Mouse (Mus musculus): ENCODE results near the gene Rabl2. TPM values are rescaled to one million over a fixed set of nuclear protein-coding genes. Genes with fewer than 3 reads are reported as not detected.

Rabl2 gene
- polyA plus RNA-seq (2014; fragmentation: Illumina TruSeq; extraction: RNeasy Lipid Tissue Mini Kit (QIAGEN cat#74804); ENCODE audit: low read depth, low replicate concordance): 3.1 TPM

DNA sequence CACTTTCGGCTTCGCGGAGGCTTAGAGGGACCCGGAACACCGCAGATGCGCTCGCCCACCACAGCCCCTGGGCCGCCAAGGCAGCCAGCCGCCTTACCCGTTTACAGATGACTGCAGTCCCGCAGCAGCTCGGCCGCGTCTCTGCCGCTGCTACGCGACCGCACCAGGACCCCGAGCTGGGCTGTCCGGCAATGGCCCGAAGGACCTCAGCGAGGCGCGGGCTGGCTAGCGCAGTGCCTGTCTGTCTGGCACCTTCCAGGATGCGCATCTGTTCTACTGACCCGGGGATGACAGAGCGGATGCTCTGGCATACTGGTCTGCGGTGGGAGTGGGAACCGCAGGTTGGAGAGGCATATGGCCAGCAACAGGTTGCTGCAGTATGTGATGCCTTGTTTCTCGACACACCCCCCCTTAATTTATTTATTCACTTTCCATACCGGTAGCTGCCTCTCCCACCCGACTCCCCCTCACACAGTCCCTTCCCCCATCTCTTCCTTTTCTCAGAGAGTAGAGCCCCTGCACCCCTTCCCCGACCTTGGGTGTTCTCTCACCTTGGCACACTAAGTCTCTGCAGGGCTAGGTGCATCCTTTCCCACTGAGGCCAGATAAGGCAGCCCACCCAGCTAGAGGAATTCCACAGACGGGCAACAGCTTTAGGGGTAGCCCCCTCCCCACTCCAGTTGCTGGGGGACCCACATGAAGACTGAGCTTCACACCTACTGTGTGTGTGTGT, at the start of gene Rabl2:
Gene Rabl2 (minus strand): TSS at position 201 of the 733 bp plus-strand sequence.

GRCm38 (mm10) chr15:89568114-89568513, 23.6 kb downstream of the Rabl2 start, which contains the start of gene Acr:
TSS of gene Acr (plus strand) at chr15:89568326.

Other genes with a start within 250 kb of the Rabl2 start
- gene Lmf2, start 236.3 kb downstream of the Rabl2 start, polyA plus RNA-seq (2014; fragmentation: Illumina TruSeq; extraction: RNeasy Lipid Tissue Mini Kit (QIAGEN cat#74804); ENCODE audit: low read depth, low replicate concordance): 0.72 TPM
- gene Ncaph2, start 236.2 kb downstream of the Rabl2 start, polyA plus RNA-seq (2014; fragmentation: Illumina TruSeq; extraction: RNeasy Lipid Tissue Mini Kit (QIAGEN cat#74804); ENCODE audit: low read depth, low replicate concordance): 9.0 TPM
- 5.9 TPM for gene Sco2, start 218.1 kb downstream of the Rabl2 start, polyA plus RNA-seq (2014; fragmentation: Illumina TruSeq; extraction: RNeasy Lipid Tissue Mini Kit (QIAGEN cat#74804); ENCODE audit: low read depth, low replicate concordance)
- 2.1 TPM for gene Tymp, start 214.9 kb downstream of the Rabl2 start, polyA plus RNA-seq (2014; fragmentation: Illumina TruSeq; extraction: RNeasy Lipid Tissue Mini Kit (QIAGEN cat#74804); ENCODE audit: low read depth, low replicate concordance)
- gene Odf3b, start 212.6 kb downstream of the Rabl2 start, polyA plus RNA-seq (2014; fragmentation: Illumina TruSeq; extraction: RNeasy Lipid Tissue Mini Kit (QIAGEN cat#74804); ENCODE audit: low read depth, low replicate concordance): not detected
- gene Klhdc7b, start 207.0 kb downstream of the Rabl2 start, polyA plus RNA-seq (2014; fragmentation: Illumina TruSeq; extraction: RNeasy Lipid Tissue Mini Kit (QIAGEN cat#74804); ENCODE audit: low read depth, low replicate concordance): not detected
- not detected for gene Syce3, start 181.4 kb downstream of the Rabl2 start, polyA plus RNA-seq (2014; fragmentation: Illumina TruSeq; extraction: RNeasy Lipid Tissue Mini Kit (QIAGEN cat#74804); ENCODE audit: low read depth, low replicate concordance)
- 0.61 TPM for gene Cpt1b, start 166.1 kb downstream of the Rabl2 start, polyA plus RNA-seq (2014; fragmentation: Illumina TruSeq; extraction: RNeasy Lipid Tissue Mini Kit (QIAGEN cat#74804); ENCODE audit: low read depth, low replicate concordance)
- 2.3 TPM for gene C730034F03Rik, start 162.3 kb downstream of the Rabl2 start, polyA plus RNA-seq (2014; fragmentation: Illumina TruSeq; extraction: RNeasy Lipid Tissue Mini Kit (QIAGEN cat#74804); ENCODE audit: low read depth, low replicate concordance)
- not detected for gene Gm44502, start 162.2 kb downstream of the Rabl2 start, polyA plus RNA-seq (2014; fragmentation: Illumina TruSeq; extraction: RNeasy Lipid Tissue Mini Kit (QIAGEN cat#74804); ENCODE audit: low read depth, low replicate concordance)
- gene Chkb, start 162.0 kb downstream of the Rabl2 start, polyA plus RNA-seq (2014; fragmentation: Illumina TruSeq; extraction: RNeasy Lipid Tissue Mini Kit (QIAGEN cat#74804); ENCODE audit: low read depth, low replicate concordance): 55.7 TPM
- gene Mapk8ip2, start 138.0 kb downstream of the Rabl2 start, polyA plus RNA-seq (2014; fragmentation: Illumina TruSeq; extraction: RNeasy Lipid Tissue Mini Kit (QIAGEN cat#74804); ENCODE audit: low read depth, low replicate concordance): not detected
- 3.4 TPM for gene Arsa, start 114.5 kb downstream of the Rabl2 start, polyA plus RNA-seq (2014; fragmentation: Illumina TruSeq; extraction: RNeasy Lipid Tissue Mini Kit (QIAGEN cat#74804); ENCODE audit: low read depth, low replicate concordance)
- 0.32 TPM for gene Shank3, start 92.3 kb downstream of the Rabl2 start, polyA plus RNA-seq (2014; fragmentation: Illumina TruSeq; extraction: RNeasy Lipid Tissue Mini Kit (QIAGEN cat#74804); ENCODE audit: low read depth, low replicate concordance)
- gene Acr, start 23.6 kb downstream of the Rabl2 start, polyA plus RNA-seq (2014; fragmentation: Illumina TruSeq; extraction: RNeasy Lipid Tissue Mini Kit (QIAGEN cat#74804); ENCODE audit: low read depth, low replicate concordance): not detected
- not detected for gene Syt10, start 249.9 kb upstream of the Rabl2 start, polyA plus RNA-seq (2014; fragmentation: Illumina TruSeq; extraction: RNeasy Lipid Tissue Mini Kit (QIAGEN cat#74804); ENCODE audit: low read depth, low replicate concordance)